Mouse (Mus musculus): ENCODE measurements around the gene Tmem138. TPM values are rescaled to one million over a fixed set of nuclear protein-coding genes. Genes with fewer than 3 reads are reported as not detected.

Gene Tmem138
- polyA plus RNA-seq, 1 experiment from 2014 or later = 62.3 TPM

- Histone ChIP-seq H3K4me2 (replicated peaks; ENCODE audit: low read depth, low read length) (peak overlapping the region; percentile 26), H3K36me3 (ENCODE audit: control insufficient read depth, insufficient read depth, low read length) (no peaks in the 10 kb centered on the region), H3K4me3 (ENCODE audit: low read depth, low read length) (peak overlapping the region; percentile 6; the same call in 1 of the 2 replicates), H3K9me3 (ENCODE audit: control insufficient read depth, low read length) (no peaks in the 10 kb centered on the region), H3K9ac (ENCODE audit: low read depth, low read length) (peak overlapping the region; percentile 72), H3K27me3 (ENCODE audit: control insufficient read depth, insufficient read depth, low read length) (no peaks in the 10 kb centered on the region), H3K4me1 (replicated peaks; ENCODE audit: control insufficient read depth, insufficient read depth, low read length) (no peaks in the 10 kb centered on the region), H3K27ac (ENCODE audit: low read depth, low read length) (peak overlapping the region; percentile 87)
- DNase-seq (ENCODE audit: low spot score) (no peak), ATAC-seq (ENCODE audit: low FRiP score) (peak; percentile 60)
- WGBS = 5% methylated on average over 6 of the region's 6 CpGs
Observed at GRCm38 (mm10) chr19:10602247-10602769, 25.1 kb upstream of the Tmem138 start.

- no peaks in the 10 kb centered on the region for H3K4me1 ChIP-seq (replicated peaks; ENCODE audit: control insufficient read depth, insufficient read depth, low read length)
- H3K9ac ChIP-seq (ENCODE audit: low read depth, low read length) = no peak overlapping the region
- no peak overlapping the region for H3K4me2 ChIP-seq (replicated peaks; ENCODE audit: low read depth, low read length)
- ATAC-seq (ENCODE audit: low FRiP score) = no peak
- no peaks in the 10 kb centered on the region for H3K9me3 ChIP-seq (ENCODE audit: control insufficient read depth, low read length)
- no peak overlapping the region for H3K27ac ChIP-seq (ENCODE audit: low read depth, low read length)
- no peak overlapping the region for H3K4me3 ChIP-seq (ENCODE audit: low read depth, low read length)
- no peaks in the 10 kb centered on the region for H3K36me3 ChIP-seq (ENCODE audit: control insufficient read depth, insufficient read depth, low read length)
- H3K27me3 ChIP-seq (ENCODE audit: control insufficient read depth, insufficient read depth, low read length) = no peaks in the 10 kb centered on the region
- DNase-seq (ENCODE audit: low spot score) = no peak
- WGBS = 92% methylated on average over 2 of the region's 2 CpGs
Observed at GRCm38 (mm10) chr19:10599648-10600047, 22.5 kb upstream of the Tmem138 start.

GRCm38 (mm10) chr19:10598188-10598587 is 21.0 kb upstream of the Tmem138 start:
- H3K27ac ChIP-seq (ENCODE audit: low read depth, low read length) = no peak overlapping the region
- H3K27me3 ChIP-seq (ENCODE audit: control insufficient read depth, insufficient read depth, low read length) = no peaks in the 10 kb centered on the region
- no peak overlapping the region for H3K4me2 ChIP-seq (replicated peaks; ENCODE audit: low read depth, low read length)
- no peaks in the 10 kb centered on the region for H3K9me3 ChIP-seq (ENCODE audit: control insufficient read depth, low read length)
- DNase-seq (ENCODE audit: low spot score) (peak; percentile 28), ATAC-seq (ENCODE audit: low FRiP score) (no peak)
- WGBS = 32% methylated on average over 3 of the region's 3 CpGs
- no peak overlapping the region for H3K4me3 ChIP-seq (ENCODE audit: low read depth, low read length)
- H3K9ac ChIP-seq (ENCODE audit: low read depth, low read length) = no peak overlapping the region
- no peaks in the 10 kb centered on the region for H3K4me1 ChIP-seq (replicated peaks; ENCODE audit: control insufficient read depth, insufficient read depth, low read length)
- H3K36me3 ChIP-seq (ENCODE audit: control insufficient read depth, insufficient read depth, low read length) = no peaks in the 10 kb centered on the region

- ATAC-seq (ENCODE audit: low FRiP score) (no peak), DNase-seq (ENCODE audit: low spot score) (no peak)
- 93% methylated on average over 6 of the region's 6 CpGs for WGBS
- Histone ChIP-seq H3K27me3 (ENCODE audit: control insufficient read depth, insufficient read depth, low read length) (no peaks in the 10 kb centered on the region), H3K36me3 (ENCODE audit: control insufficient read depth, insufficient read depth, low read length) (no peaks in the 10 kb centered on the region), H3K4me2 (replicated peaks; ENCODE audit: low read depth, low read length) (no peak overlapping the region), H3K27ac (ENCODE audit: low read depth, low read length) (no peak overlapping the region), H3K9me3 (ENCODE audit: control insufficient read depth, low read length) (no peaks in the 10 kb centered on the region), H3K9ac (ENCODE audit: low read depth, low read length) (no peak overlapping the region), H3K4me1 (replicated peaks; ENCODE audit: control insufficient read depth, insufficient read depth, low read length) (no peaks in the 10 kb centered on the region), H3K4me3 (ENCODE audit: low read depth, low read length) (no peak overlapping the region)
Observed at GRCm38 (mm10) chr19:10591659-10592377, 14.7 kb upstream of the Tmem138 start.

GRCm38 (mm10) chr19:10590301-10590700 is 13.1 kb upstream of the Tmem138 start:
- Histone ChIP-seq H3K27ac (ENCODE audit: low read depth, low read length) (no peak overlapping the region), H3K27me3 (ENCODE audit: control insufficient read depth, insufficient read depth, low read length) (no peaks in the 10 kb centered on the region), H3K36me3 (ENCODE audit: control insufficient read depth, insufficient read depth, low read length) (no peaks in the 10 kb centered on the region), H3K9me3 (ENCODE audit: control insufficient read depth, low read length) (no peaks in the 10 kb centered on the region), H3K4me2 (replicated peaks; ENCODE audit: low read depth, low read length) (no peak overlapping the region), H3K4me3 (ENCODE audit: low read depth, low read length) (no peak overlapping the region), H3K9ac (ENCODE audit: low read depth, low read length) (no peak overlapping the region), H3K4me1 (replicated peaks; ENCODE audit: control insufficient read depth, insufficient read depth, low read length) (no peaks in the 10 kb centered on the region)
- no peak for ATAC-seq (ENCODE audit: low FRiP score)
- WGBS = 82% methylated on average over 3 of the region's 3 CpGs
- no peak for DNase-seq (ENCODE audit: low spot score)

- no peaks in the 10 kb centered on the region for H3K4me1 ChIP-seq (replicated peaks; ENCODE audit: control insufficient read depth, insufficient read depth, low read length)
- no peak overlapping the region for H3K4me3 ChIP-seq (ENCODE audit: low read depth, low read length)
- H3K36me3 ChIP-seq (ENCODE audit: control insufficient read depth, insufficient read depth, low read length) = no peaks in the 10 kb centered on the region
- no peak for DNase-seq (ENCODE audit: low spot score)
- H3K27ac ChIP-seq (ENCODE audit: low read depth, low read length) = no peak overlapping the region
- WGBS = 63% methylated on average over 5 of the region's 5 CpGs
- no peak overlapping the region for H3K4me2 ChIP-seq (replicated peaks; ENCODE audit: low read depth, low read length)
- no peak overlapping the region for H3K9ac ChIP-seq (ENCODE audit: low read depth, low read length)
- H3K9me3 ChIP-seq (ENCODE audit: control insufficient read depth, low read length) = no peaks in the 10 kb centered on the region
- H3K27me3 ChIP-seq (ENCODE audit: control insufficient read depth, insufficient read depth, low read length) = no peaks in the 10 kb centered on the region
- ATAC-seq (ENCODE audit: low FRiP score) = no peak
Observed at GRCm38 (mm10) chr19:10589127-10589857, 12.1 kb upstream of the Tmem138 start.

- no peaks in the 10 kb centered on the region for H3K27me3 ChIP-seq (ENCODE audit: control insufficient read depth, insufficient read depth, low read length)
- ATAC-seq (ENCODE audit: low FRiP score) = no peak
- no peaks in the 10 kb centered on the region for H3K4me1 ChIP-seq (replicated peaks; ENCODE audit: control insufficient read depth, insufficient read depth, low read length)
- no peak overlapping the region for H3K4me3 ChIP-seq (ENCODE audit: low read depth, low read length)
- no peaks in the 10 kb centered on the region for H3K36me3 ChIP-seq (ENCODE audit: control insufficient read depth, insufficient read depth, low read length)
- H3K27ac ChIP-seq (ENCODE audit: low read depth, low read length) = no peak overlapping the region
- no peak for DNase-seq (ENCODE audit: low spot score)
- no peaks in the 10 kb centered on the region for H3K9me3 ChIP-seq (ENCODE audit: control insufficient read depth, low read length)
- 90% methylated on average over 8 of the region's 8 CpGs for WGBS
- H3K9ac ChIP-seq (ENCODE audit: low read depth, low read length) = no peak overlapping the region
- H3K4me2 ChIP-seq (replicated peaks; ENCODE audit: low read depth, low read length) = no peak overlapping the region
Observed at GRCm38 (mm10) chr19:10587231-10587630, 10.1 kb upstream of the Tmem138 start.

- Histone ChIP-seq H3K9me3 (ENCODE audit: control insufficient read depth, low read length) (no peaks in the 10 kb centered on the region), H3K4me3 (ENCODE audit: low read depth, low read length) (no peak overlapping the region), H3K4me1 (replicated peaks; ENCODE audit: control insufficient read depth, insufficient read depth, low read length) (no peaks in the 10 kb centered on the region), H3K27me3 (ENCODE audit: control insufficient read depth, insufficient read depth, low read length) (no peaks in the 10 kb centered on the region), H3K9ac (ENCODE audit: low read depth, low read length) (no peak overlapping the region), H3K36me3 (ENCODE audit: control insufficient read depth, insufficient read depth, low read length) (no peaks in the 10 kb centered on the region), H3K27ac (ENCODE audit: low read depth, low read length) (no peak overlapping the region), H3K4me2 (replicated peaks; ENCODE audit: low read depth, low read length) (no peak overlapping the region)
- ATAC-seq (ENCODE audit: low FRiP score) (no peak), DNase-seq (ENCODE audit: low spot score) (no peak)
- 93% methylated on average over 8 of the region's 8 CpGs for WGBS
Observed at GRCm38 (mm10) chr19:10585112-10585511, 8.0 kb upstream of the Tmem138 start.
